Mouse (Mus musculus): ENCODE data around the gene Zfp600. TPM values are rescaled to one million over a fixed set of nuclear protein-coding genes. Genes with fewer than 3 reads are reported as not detected.
"Not testable (repeated sequence)": the region's sequence is repeated elsewhere in the genome, so short reads cannot be mapped to it uniquely, and the experiment has no call there.

Zfp600 gene
- not detected for total RNA-seq (2021)

DNA sequence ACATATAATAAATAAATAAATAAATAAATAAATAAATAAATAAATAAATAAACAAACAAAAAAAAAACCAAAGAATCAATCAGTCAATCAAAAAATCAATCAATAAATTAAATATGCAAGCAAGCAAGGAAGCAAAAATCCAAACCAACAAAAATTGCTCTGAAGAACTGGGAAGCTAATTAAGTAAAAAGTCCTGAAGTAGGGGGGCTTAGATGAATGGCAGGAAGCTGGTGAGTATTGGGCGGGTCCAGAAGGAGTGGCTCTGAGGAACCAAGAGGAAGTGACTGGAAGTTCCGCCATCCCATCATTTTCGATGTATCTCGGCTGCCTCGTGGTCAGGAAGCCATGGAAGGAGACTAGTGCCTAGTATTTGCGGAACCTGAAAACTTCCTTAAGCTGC lies at the start of gene Zfp600:
Gene Zfp600, plus strand, starts transcription at position 301 of the 400 bp plus-strand sequence.
- intact Hi-C loops (cut with DNase I); DNase-seq (ENCODE audit: extremely low spot score in 1 of 2, low spot score in 2 of 2): not testable (repeated sequence)

- DNase-seq (ENCODE audit: extremely low spot score in 1 of 2, low spot score in 2 of 2); intact Hi-C loops (cut with DNase I): not testable (repeated sequence)
Measured at GRCm38 (mm10) chr4:146162893-146163292, 6.3 kb downstream of the Zfp600 start.

GRCm38 (mm10) chr4:146167202-146167832 lies 10.7 kb downstream of the Zfp600 start:
- DNase-seq (ENCODE audit: extremely low spot score in 1 of 2, low spot score in 2 of 2); intact Hi-C loops (cut with DNase I): not testable (repeated sequence)

GRCm38 (mm10) chr4:146167879-146168532 lies 11.4 kb downstream of the Zfp600 start:
- DNase-seq (ENCODE audit: extremely low spot score in 1 of 2, low spot score in 2 of 2) = peak in 1 of 2 experiments; percentile 25
- intact Hi-C loops (cut with DNase I) = not testable (repeated sequence)

DNA sequence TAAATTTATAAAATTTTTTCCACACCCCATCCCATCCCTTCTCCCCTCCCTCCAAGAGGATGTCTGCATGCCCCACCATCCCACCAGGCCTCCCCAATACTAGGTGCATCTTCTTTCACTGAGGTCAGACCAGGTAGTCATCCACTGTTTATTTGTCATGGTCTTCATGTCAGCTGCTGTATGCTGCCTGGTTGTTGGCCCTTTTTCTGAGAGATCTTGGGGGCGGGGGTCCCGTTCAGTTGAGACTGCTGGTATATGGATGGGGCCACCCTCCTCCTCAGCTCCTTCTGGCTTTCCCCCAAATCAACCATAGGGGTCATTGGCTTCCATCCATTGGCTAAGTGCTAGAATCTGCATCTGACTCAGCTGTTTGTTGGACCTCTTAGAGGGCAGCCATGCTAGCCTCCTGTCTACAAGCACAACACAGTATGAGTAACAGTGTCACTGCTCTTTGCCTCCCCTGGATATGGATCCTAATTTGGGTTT lies 12.1 kb downstream of the Zfp600 start:
- DNase-seq (ENCODE audit: extremely low spot score in 1 of 2, low spot score in 2 of 2); intact Hi-C loops (cut with DNase I): not testable (repeated sequence)

DNA sequence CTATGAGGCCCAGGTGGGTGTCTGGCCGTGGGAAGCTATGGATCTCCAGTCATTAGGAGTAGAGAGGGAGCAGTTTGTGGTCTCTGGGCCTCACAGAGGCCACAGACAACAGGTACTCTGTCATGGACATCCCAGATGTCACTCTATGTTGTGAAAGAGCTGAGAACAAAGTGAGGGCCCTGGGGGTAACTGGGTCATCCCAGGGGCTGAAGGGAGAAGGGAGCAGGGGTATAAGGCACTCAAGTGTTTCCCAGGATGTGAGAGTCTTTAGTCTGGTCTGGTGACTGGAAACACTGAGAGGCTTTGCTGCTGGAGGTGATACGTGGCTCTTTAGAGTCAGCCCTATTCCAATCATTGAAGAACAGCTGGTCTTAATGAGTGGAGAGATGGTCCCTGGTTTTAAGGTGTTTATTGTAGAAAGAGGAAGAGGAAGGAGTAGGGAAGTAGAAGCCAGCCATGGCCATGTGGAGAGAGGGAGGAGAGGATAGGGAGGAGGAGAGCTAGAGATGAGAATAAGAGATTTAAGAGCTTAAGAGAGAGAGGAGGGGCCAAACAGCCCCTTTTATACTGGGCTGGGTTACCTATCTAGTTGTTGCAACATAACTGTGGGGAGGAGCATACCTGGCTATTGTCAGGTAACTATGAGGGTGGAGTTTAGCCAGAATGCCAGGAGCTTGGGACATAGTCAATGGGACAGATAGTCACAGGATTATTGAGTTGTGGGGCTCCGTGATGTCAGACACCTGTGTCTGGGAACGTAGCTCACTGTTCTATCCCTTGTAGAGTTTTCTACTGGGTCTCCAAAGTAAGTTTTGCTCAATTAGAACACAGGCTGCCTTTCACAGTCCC lies 17.0 kb downstream of the Zfp600 start:
- intact Hi-C loops (cut with DNase I) = not testable (repeated sequence)
- DNase-seq (ENCODE audit: extremely low spot score in 1 of 2, low spot score in 2 of 2) = peak in 1 of 2 experiments; percentile 29

- DNase-seq (ENCODE audit: extremely low spot score in 1 of 2, low spot score in 2 of 2); intact Hi-C loops (cut with DNase I): not testable (repeated sequence)
Measured at GRCm38 (mm10) chr4:146204357-146204756, 47.7 kb downstream of the Zfp600 start.

DNA sequence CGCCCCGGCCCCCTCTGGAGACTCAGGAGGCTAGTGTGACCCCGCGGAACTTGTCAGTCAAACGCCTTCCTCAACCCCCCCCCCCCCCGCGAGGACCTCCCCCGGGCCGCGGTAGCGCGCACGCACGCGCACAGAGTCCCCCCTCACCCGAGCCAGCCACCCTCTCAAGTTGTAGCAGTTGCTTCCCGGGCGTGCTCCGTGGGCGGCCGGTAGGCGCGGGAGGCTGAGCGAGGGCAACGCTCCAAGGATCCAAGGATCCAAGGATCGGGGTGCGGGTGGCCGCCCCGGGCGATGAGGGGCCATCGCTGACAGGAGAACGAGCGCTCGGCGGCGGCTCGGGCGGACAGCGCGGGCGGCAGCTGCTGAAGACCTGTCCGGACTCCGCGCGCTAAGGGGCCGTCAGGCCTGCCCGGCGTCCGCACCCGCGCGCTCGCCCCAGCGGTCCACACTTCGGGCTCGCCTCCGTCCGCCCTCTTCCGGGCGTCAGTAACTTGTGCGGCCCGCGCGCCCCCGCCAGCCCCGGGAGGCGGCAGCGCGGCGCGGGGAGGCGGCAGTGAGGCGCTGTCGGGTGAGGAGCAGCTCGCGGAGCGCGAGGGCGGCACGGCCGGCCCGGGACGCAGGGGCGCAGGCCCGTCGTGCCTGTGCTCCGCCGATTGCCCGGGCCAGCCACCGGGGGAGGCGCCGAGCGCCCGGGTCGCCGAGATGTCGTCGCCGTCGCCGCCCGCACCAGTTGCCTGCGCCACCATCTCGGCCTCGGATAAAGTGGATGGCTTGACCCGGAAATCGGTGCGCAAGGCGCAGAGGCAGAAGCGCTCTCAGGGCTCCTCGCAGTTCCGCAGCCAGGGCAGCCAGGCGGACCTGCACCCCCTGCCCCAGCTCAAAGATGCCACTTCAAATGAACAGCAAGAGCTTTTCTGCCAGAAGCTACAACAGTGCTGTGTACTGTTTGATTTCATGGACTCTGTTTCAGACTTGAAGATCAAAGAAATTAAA lies 82.9 kb downstream of the Zfp600 start:
- intact Hi-C loops (cut with DNase I); DNase-seq (ENCODE audit: extremely low spot score in 1 of 2, low spot score in 2 of 2): not testable (repeated sequence)

DNA sequence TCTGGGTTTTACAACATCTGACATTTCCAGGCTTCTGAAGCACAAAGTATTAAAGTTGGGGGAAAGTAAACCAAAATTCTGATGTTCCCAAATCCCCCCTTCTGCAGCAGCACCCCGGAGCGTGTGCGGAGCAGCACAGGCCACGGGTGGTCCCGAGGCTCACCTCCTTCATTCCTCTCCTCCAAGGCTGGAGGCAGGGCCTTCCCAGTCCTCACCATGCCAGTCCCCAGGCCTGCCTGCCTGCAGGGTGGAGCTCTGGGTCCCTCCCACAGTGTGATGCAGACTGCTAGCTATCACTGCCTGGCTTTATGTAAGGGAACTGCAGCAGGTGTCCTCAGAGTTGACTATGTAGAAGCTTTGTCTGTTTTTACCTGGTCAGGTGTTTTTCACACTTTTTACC lies 85.5 kb downstream of the Zfp600 start:
- intact Hi-C loops (cut with DNase I) = not testable (repeated sequence)
- DNase-seq (ENCODE audit: extremely low spot score in 1 of 2, low spot score in 2 of 2) = peak in 1 of 2 experiments; percentile 14

Other genes with a start within 250 kb of the Zfp600 start
- gene Zfp987, start 59.5 kb upstream of the Zfp600 start, total RNA-seq (2021) = under 1 TPM in 1 of 2 experiments, not detected in 1; 0.16 TPM

Measured in left cerebral cortex, postnatal 10 days (tissue).